Mouse (Mus musculus) MN1 (cell line): ENCODE measurements around the gene Gm21760.
"Not testable (repeated sequence)": the region's sequence is repeated elsewhere in the genome, so short reads cannot be mapped to it uniquely, and the experiment has no call there.

Experiments used
- DNase-seq: peaks from one replicate; pipeline ENCODE4 v3.0.0-alpha.2; 2016; ENCODE audit warnings: low spot score

The Gm21760 gene

DNA sequence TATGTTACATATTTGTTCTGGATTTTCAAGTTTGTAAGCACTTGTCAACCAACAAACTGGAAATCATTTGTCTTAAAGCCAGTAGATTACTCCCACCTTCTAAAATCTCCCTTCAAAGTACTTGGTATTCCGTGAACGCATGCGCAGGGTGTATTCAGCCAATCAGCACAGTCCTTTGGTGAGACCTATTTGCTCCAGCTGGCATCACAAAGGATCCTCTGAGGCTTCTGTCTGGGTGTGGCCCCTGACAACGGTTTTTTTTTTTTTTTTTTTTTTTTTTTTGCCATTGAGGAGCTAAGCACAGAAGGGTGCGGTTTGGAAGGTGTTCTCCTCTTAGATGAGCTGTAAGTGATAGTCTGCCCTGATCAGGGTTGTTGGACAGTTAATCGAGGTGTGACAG lies at the start of gene Gm21760:
Gm21760 (plus strand) TSS at position 301 of the 400 bp plus-strand sequence.
- not testable (repeated sequence) for DNase-seq
